Mouse (Mus musculus) cerebellum, adult 2 months (tissue): ENCODE results near the gene Trim44.

ENCODE experiments used
- CTCF ChIP-seq: fragments of 200-500 bp; IDR thresholded peaks from 2 replicates; pipeline ENCODE4 v1.5.1; 2011; ENCODE audit warnings: low read depth, mild to moderate bottlenecking, control low read depth, low read length, moderate library complexity, borderline replicate concordance; ENCODE audit not compliant: insufficient read depth
- POLR2A ChIP-seq: fragments of 200-500 bp; IDR thresholded peaks from 2 replicates; pipeline ENCODE4 v1.6.1; 2011; ENCODE audit warnings: low read length, control low read depth, borderline replicate concordance; ENCODE audit not compliant: insufficient read depth

DNA sequence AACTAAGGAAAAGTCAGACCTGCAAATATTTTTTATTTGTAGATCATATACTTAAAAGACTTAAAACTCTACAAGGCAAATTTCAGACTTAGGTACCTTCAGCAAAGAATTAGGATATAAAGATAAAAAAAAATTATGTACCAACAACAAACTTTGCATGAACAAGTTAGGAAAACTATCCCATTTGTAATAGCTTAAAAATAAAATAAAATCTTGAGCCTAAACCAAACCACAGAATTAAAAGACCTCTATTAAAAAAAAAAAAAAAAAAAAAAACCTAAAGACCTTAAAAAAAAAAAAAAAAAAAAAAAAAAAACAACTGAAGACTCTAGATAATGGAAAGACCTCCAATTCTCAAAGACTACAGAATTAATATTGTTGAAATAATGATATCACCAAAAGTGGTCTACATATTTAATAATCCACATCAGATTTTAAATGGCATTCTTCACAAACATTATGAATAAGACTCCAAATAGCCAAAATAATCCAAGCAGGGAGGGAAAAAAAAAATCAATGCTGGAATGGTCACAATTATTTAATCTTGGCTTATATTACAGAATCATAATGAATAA, 22.2 kb downstream of the Trim44 start:
- TF ChIP-seq CTCF (no peak), POLR2A (no peak)
